Mouse (Mus musculus) lung, embryonic 14.5 days (tissue): Measurements from ENCODE around the gene Gm14214. TPM values are rescaled to one million over a fixed set of nuclear protein-coding genes. Genes with fewer than 3 reads are reported as not detected.
A peak's percentile ranks its signal among the peaks of the same experiment; 100 is the strongest.

Experiments
- ATAC-seq: fragments of 200-750 bp; cut with Nextera tagmentation; 2 replicates; pipeline ENCODE4 v1.8.0; 2017; ENCODE audit warnings: mild to moderate bottlenecking, moderate TSS enrichment, moderate library complexity; ENCODE audit not compliant: insufficient read depth
- DNase-seq: peaks from one replicate; pipeline ENCODE4 v3.0.0-alpha.2; 2015
- H3K27ac ChIP-seq: fragments of 300-500 bp; sonication (generic); 2 replicates; pipeline ENCODE4 v1.5.1; 2014; ENCODE audit warnings: low read depth, mild to moderate bottlenecking, moderate library complexity
- H3K27me3 ChIP-seq: fragments of 300-500 bp; sonication (generic); 2 replicates; pipeline ENCODE4 v1.6.1; 2014; ENCODE audit warnings: low read length, control low read depth; ENCODE audit not compliant: insufficient read depth
- H3K36me3 ChIP-seq: fragments of 300-500 bp; sonication (generic); 2 replicates; pipeline ENCODE4 v1.6.1; 2014; ENCODE audit warnings: control low read depth; ENCODE audit not compliant: insufficient read depth
- H3K4me1 ChIP-seq: fragments of 300-500 bp; sonication (generic); 2 replicates; pipeline ENCODE4 v1.6.1; 2014; ENCODE audit warnings: antibody characterized with exemption, control low read depth; ENCODE audit not compliant: insufficient read depth
- H3K4me2 ChIP-seq: fragments of 300-500 bp; sonication (generic); 2 replicates; pipeline ENCODE4 v1.6.1; 2014; ENCODE audit warnings: mild to moderate bottlenecking
- H3K4me3 ChIP-seq: fragments of 300-500 bp; sonication (generic); 2 replicates; pipeline ENCODE4 v1.5.1; 2014; ENCODE audit warnings: low read depth, low read length
- H3K9ac ChIP-seq: fragments of 300-500 bp; sonication (generic); 2 replicates; pipeline ENCODE4 v1.6.1; 2014
- H3K9me3 ChIP-seq: fragments of 300-500 bp; sonication (generic); 2 replicates; pipeline ENCODE4 v1.6.1; 2016; ENCODE audit warnings: low read depth, low read length, control low read depth
- CTCF ChIP-seq: IDR thresholded peaks from 2 replicates; pipeline ENCODE4 v1.5.1; 2016; ENCODE audit warnings: antibody characterized with exemption, low read depth
- WGBS: fragments of 180-500 bp; shearing (Covaris S2); extraction: QIAGEN DNeasy Blood & Tissue Kit; methylation state at CpG from one replicate; pipeline ENCODE4 v1.1.7; 2014; 5-methylcytosine and 5-hydroxymethylcytosine counted together
- polyA plus RNA-seq: library from polyadenylated mRNA; unstranded; fragments of >200 nt; fragmentation: Nextera tagmentation; extraction: Ambion mirVana; gene quantifications from 2 replicates; pipeline ENCODE4 v1.2.1, GENCODE M21; 2014

The Gm14214 gene
- polyA plus RNA-seq, 1 experiment from 2014 or later = not detected

DNA sequence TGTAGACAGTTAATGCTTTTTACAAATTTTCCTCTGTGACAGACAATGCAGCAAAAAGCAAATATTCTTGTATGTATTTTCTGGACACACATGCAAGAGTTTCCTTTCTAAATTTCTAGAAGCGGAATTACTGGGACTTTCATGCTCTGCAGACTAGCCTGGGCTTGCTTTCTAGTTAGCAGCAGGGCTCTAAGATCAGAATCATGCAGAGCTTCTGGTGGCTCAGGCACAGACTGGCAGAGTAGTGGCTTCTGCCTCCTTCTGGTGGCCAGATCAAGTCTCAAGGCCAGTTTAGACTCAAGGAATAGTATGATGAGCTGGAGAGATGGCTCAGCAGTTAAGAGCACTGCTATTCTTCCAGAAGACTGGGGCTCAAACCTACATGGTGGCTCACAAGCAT is 11.4 kb downstream of the Gm14214 start:
- Histone ChIP-seq H3K9ac (no peak overlapping the region), H3K4me3 (no peak overlapping the region), H3K4me2 (no peak overlapping the region), H3K36me3 (no peaks in the 10 kb centered on the region), H3K9me3 (no peaks in the 10 kb centered on the region), H3K27ac (no peak overlapping the region), H3K27me3 (no peaks in the 10 kb centered on the region), H3K4me1 (no peaks in the 10 kb centered on the region)
- ATAC-seq = no peak
- TF ChIP-seq CTCF = no peak
- 86% methylated on average over 1 of the region's 1 CpGs for WGBS
- DNase-seq = no peak

DNA sequence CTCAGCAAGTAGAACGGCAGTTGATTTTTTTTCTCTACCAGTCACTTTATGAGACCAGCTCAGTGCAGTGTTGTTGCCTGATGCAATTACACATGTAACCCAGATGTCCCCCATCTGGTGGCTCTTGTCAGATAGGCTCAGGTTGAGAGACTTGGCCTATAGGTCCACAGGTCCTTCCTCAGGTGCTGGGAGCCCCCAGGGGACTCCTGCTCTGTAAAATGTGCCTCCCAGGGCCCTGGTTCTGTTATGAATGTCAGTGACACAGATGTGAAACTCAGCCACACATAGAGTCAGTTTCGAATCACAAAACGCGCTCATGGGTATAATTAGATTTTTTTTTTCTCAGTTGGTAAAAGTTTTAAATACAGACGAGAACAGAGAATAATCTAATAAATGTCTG is 12.1 kb downstream of the Gm14214 start:
- no peak overlapping the region for H3K27ac ChIP-seq
- no peak overlapping the region for H3K9ac ChIP-seq
- no peaks in the 10 kb centered on the region for H3K4me1 ChIP-seq
- H3K4me3 ChIP-seq = no peak overlapping the region
- H3K9me3 ChIP-seq = no peaks in the 10 kb centered on the region
- no peaks in the 10 kb centered on the region for H3K27me3 ChIP-seq
- no peak for TF ChIP-seq CTCF
- H3K36me3 ChIP-seq = no peaks in the 10 kb centered on the region
- DNase-seq = no peak
- H3K4me2 ChIP-seq = no peak overlapping the region
- ATAC-seq = no peak
- WGBS = 79% methylated on average over 5 of the region's 5 CpGs

- Histone ChIP-seq H3K27me3 (no peaks in the 10 kb centered on the region), H3K9me3 (no peaks in the 10 kb centered on the region), H3K9ac (no peak overlapping the region), H3K4me2 (no peak overlapping the region), H3K36me3 (no peaks in the 10 kb centered on the region), H3K27ac (no peak overlapping the region), H3K4me1 (no peaks in the 10 kb centered on the region), H3K4me3 (no peak overlapping the region)
- WGBS = 59% methylated on average over 6 of the region's 6 CpGs
- no peak for ATAC-seq
- TF ChIP-seq CTCF = peak; percentile 44
- peak; percentile 29 for DNase-seq
These were observed 14.0 kb downstream of the Gm14214 start for GRCm38 (mm10) chr2:154755791-154756190.

GRCm38 (mm10) chr2:154754068-154754560 is 15.7 kb downstream of the Gm14214 start:
- H3K9ac ChIP-seq = no peak overlapping the region
- no peak overlapping the region for H3K4me2 ChIP-seq
- H3K9me3 ChIP-seq = no peaks in the 10 kb centered on the region
- no peak overlapping the region for H3K27ac ChIP-seq
- no peak for DNase-seq
- no peaks in the 10 kb centered on the region for H3K36me3 ChIP-seq
- peaks cover 4% of the 10 kb centered on the region; the same call in 1 of the 2 replicates for H3K4me1 ChIP-seq
- no peaks in the 10 kb centered on the region for H3K27me3 ChIP-seq
- WGBS = 87% methylated on average over 2 of the region's 2 CpGs
- no peak overlapping the region for H3K4me3 ChIP-seq
- TF ChIP-seq CTCF = no peak
- ATAC-seq = no peak

GRCm38 (mm10) chr2:154751924-154752323 is 17.9 kb downstream of the Gm14214 start:
- ATAC-seq (no peak), DNase-seq (no peak)
- peaks cover 7% of the 10 kb centered on the region; the same call in 1 of the 2 replicates for H3K4me1 ChIP-seq
- no peaks in the 10 kb centered on the region for H3K27me3 ChIP-seq
- no peak for TF ChIP-seq CTCF
- no peaks in the 10 kb centered on the region for H3K36me3 ChIP-seq
- no peak overlapping the region for H3K9ac ChIP-seq
- H3K9me3 ChIP-seq = no peaks in the 10 kb centered on the region
- WGBS = 59% methylated on average over 8 of the region's 8 CpGs
- H3K27ac ChIP-seq = no peak overlapping the region
- H3K4me2 ChIP-seq = no peak overlapping the region
- H3K4me3 ChIP-seq = no peak overlapping the region

DNA sequence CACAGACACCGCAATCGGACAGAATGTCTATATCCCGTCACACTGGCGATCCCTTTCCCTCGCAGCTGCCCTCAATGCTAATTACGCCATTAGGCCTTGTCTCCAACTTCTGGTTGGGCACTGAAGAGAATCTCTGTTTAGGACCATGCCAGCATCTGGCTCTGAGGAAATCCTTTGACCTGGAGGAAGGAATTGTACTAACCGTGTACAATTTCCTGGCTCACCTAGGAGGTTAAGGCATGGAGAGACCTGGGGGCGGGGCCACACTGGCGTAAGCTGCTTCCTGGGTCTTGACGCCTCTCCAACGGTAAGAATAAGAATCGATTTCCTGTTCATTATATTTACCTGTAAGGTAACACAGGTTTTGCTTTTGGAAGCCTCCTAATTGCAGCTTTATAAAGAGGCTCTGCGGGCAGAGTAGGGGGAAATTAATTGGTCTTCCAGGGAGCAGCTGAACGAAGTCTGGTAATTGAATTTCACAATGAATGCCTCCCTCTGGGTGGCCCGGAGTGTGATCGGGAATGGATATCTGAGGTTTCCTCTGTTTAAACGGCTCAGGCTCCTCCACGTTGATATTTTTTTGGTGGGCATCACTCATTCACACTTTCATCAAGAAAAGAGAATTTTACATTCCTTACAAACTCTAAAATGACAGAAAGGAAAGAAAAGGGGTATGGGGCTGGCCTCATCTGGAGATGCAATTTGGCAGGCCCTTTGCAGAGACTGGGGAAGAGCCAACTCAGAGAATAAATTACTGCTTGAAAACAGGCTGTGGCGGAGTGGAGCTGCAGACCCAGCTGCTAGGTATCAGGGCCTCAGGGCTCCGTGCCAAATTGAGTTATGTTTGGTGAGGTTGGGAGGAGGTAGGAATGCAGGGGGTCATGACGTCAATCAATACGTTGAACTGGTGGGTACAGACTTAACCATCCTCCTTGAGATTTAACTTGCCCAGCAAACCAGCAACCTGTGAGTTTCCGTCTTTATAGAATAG is 20.5 kb downstream of the Gm14214 start:
- H3K4me3 ChIP-seq = no peak overlapping the region
- H3K4me1 ChIP-seq = peaks cover 7% of the 10 kb centered on the region; the same call in 1 of the 2 replicates
- WGBS = 51% methylated on average over 23 of the region's 23 CpGs
- peak overlapping the region; percentile 6; the same call in 1 of the 2 replicates for H3K27ac ChIP-seq
- no peaks in the 10 kb centered on the region for H3K27me3 ChIP-seq
- 0 out of 2 replicates have a peak overlapping the region, but pooled peaks have one; percentile 7 for H3K4me2 ChIP-seq
- TF ChIP-seq CTCF = no peak
- no peaks in the 10 kb centered on the region for H3K36me3 ChIP-seq
- DNase-seq (peak; percentile 85), ATAC-seq (peak; percentile 84; the same call in 1 of the 2 replicates)
- H3K9ac ChIP-seq = no peak overlapping the region
- H3K9me3 ChIP-seq = no peaks in the 10 kb centered on the region

DNA sequence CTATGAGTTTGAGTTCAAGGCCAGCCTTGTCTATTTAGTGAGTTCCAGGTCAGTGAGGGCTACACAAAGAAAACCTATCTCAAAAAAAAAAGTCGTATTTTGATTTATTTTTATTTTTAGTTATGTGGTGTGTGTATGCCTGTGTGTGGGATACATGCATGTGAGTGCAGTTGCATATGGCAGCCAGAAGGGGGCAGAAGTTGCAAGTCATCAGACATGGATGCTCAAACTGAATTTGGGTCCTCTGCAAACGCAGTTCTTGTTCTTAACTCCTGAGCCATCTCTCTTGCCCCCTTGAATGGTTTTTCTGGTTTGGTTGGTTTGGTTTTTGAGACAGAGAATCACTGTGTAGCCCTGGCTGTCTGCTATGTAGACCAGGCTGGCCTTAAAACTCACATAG is 21.4 kb downstream of the Gm14214 start:
- Histone ChIP-seq H3K27ac (no peak overlapping the region), H3K4me2 (no peak overlapping the region), H3K9ac (no peak overlapping the region), H3K36me3 (no peaks in the 10 kb centered on the region), H3K4me3 (no peak overlapping the region), H3K27me3 (no peaks in the 10 kb centered on the region), H3K4me1 (peaks cover 7% of the 10 kb centered on the region; the same call in 1 of the 2 replicates), H3K9me3 (no peaks in the 10 kb centered on the region)
- no peak for ATAC-seq
- TF ChIP-seq CTCF = peak; percentile 43
- no peak for DNase-seq
- WGBS = 82% methylated on average over 2 of the region's 2 CpGs
